Mouse (Mus musculus): ENCODE data around the gene Elf2. TPM values are rescaled to one million over a fixed set of nuclear protein-coding genes. Genes with fewer than 3 reads are reported as not detected.
"Not testable (repeated sequence)": the region's sequence is repeated elsewhere in the genome, so short reads cannot be mapped to it uniquely, and the experiment has no call there.

Gene Elf2
- polyA plus RNA-seq, 1 experiment from 2014 or later = 47.4 TPM

DNA sequence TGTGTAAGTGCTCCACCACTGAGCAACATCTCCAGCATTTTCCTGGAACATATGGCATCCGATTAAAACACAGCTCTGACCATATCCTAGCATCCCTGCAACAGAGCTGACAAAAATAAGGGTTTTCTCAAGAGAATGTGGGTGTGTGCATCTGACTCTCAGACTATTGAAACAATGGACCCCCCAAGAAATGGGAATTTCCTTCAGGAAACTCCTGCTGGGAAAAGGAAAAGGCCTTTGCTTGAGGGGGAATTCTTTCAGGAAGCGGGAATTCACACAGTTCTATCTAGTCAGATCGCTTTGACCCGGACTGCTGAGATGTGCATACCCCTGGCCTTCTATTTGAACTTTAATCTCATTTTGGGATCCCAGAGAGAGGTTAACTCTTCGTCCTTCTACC is 116.9 kb downstream of the Elf2 start:
- Histone ChIP-seq H3K4me2 (peak overlapping the region; percentile 56; the same call in 1 of the 2 replicates), H3K27ac (ENCODE audit: low read depth, low read length) (no peak overlapping the region), H3K4me1 (ENCODE audit: control insufficient read depth, insufficient read depth, low read length) (peaks cover 4% of the 10 kb centered on the region; the same call in 1 of the 2 replicates), H3K27me3 (ENCODE audit: control insufficient read depth, insufficient read depth, low read length) (no peaks in the 10 kb centered on the region), H3K9me3 (ENCODE audit: control insufficient read depth, low read length) (no peaks in the 10 kb centered on the region), H3K4me3 (ENCODE audit: low read depth, low read length) (no peak overlapping the region), H3K9ac (ENCODE audit: low read length) (no peak overlapping the region), H3K36me3 (ENCODE audit: control insufficient read depth, insufficient read depth, low read length) (no peaks in the 10 kb centered on the region)
- 18% methylated on average over 5 of the region's 5 CpGs for WGBS
- ATAC-seq (ENCODE audit: low FRiP score) (no peak), DNase-seq (ENCODE audit: low spot score, missing footprints) (no peak)

DNA sequence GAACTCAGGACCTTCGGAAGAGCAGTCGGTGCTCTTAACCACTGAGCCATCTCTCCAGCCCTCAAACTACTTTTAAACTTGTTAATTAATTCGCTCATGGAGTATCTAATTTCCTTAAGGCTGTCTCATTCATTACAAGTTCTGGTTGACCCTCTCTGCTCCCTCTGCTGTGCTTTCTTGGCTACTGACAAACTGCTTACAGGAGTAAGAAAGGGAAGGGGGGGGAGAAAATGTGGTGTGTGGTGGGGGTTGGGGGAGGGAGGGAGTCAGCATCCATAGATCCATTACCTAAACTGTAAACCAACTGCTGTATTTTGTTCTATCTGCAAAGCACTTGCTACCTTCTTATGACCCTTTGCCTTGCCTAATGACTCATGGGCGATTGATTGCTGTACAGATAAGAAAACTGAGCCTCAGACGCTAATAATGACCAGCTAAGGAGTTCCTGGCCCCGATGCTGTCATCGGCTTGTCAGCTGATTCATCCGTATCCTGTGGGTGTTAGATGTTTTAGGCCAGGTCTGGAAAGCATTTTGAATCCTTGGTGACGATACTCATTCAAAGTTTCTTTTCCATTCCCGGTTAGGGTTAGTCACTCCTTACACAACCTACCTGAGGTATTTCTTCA is 117.5 kb downstream of the Elf2 start:
- Histone ChIP-seq H3K36me3 (ENCODE audit: control insufficient read depth, insufficient read depth, low read length) (no peaks in the 10 kb centered on the region), H3K4me1 (ENCODE audit: control insufficient read depth, insufficient read depth, low read length) (peaks cover 4% of the 10 kb centered on the region; the same call in 1 of the 2 replicates), H3K9me3 (ENCODE audit: control insufficient read depth, low read length) (no peaks in the 10 kb centered on the region), H3K27ac (ENCODE audit: low read depth, low read length) (no peak overlapping the region), H3K4me2 (no peak overlapping the region), H3K9ac (ENCODE audit: low read length) (no peak overlapping the region), H3K27me3 (ENCODE audit: control insufficient read depth, insufficient read depth, low read length) (no peaks in the 10 kb centered on the region), H3K4me3 (ENCODE audit: low read depth, low read length) (no peak overlapping the region)
- ATAC-seq (ENCODE audit: low FRiP score) = no peak
- DNase-seq (ENCODE audit: low spot score, missing footprints) = no peak
- 64% methylated on average over 10 of the region's 10 CpGs for WGBS

DNA sequence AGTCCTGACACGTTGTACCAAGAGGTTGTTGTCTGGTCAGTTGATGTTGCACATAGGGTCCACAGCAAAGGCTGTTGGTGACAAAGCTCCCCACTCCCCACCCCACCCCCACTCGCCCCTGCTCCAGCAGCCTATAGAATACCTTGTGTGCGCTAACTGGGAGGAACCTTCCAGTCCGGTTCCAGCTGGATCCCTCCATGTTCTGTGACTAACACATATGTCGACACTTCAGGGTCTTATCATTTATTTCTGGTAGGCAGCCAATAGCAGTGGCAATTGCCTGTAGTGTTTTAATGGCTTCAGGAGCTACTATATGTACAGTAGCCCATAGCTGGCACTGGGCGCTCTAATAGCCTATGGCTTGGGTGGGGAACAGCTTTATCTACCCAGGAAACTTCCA is 118.2 kb downstream of the Elf2 start:
- Histone ChIP-seq H3K4me1 (ENCODE audit: control insufficient read depth, insufficient read depth, low read length) (peaks cover 4% of the 10 kb centered on the region; the same call in 1 of the 2 replicates), H3K36me3 (ENCODE audit: control insufficient read depth, insufficient read depth, low read length) (no peaks in the 10 kb centered on the region), H3K4me2 (no peak overlapping the region), H3K27ac (ENCODE audit: low read depth, low read length) (no peak overlapping the region), H3K4me3 (ENCODE audit: low read depth, low read length) (no peak overlapping the region), H3K27me3 (ENCODE audit: control insufficient read depth, insufficient read depth, low read length) (no peaks in the 10 kb centered on the region), H3K9ac (ENCODE audit: low read length) (no peak overlapping the region), H3K9me3 (ENCODE audit: control insufficient read depth, low read length) (no peaks in the 10 kb centered on the region)
- 90% methylated on average over 6 of the region's 6 CpGs for WGBS
- DNase-seq (ENCODE audit: low spot score, missing footprints) (no peak), ATAC-seq (ENCODE audit: low FRiP score) (no peak)

DNA sequence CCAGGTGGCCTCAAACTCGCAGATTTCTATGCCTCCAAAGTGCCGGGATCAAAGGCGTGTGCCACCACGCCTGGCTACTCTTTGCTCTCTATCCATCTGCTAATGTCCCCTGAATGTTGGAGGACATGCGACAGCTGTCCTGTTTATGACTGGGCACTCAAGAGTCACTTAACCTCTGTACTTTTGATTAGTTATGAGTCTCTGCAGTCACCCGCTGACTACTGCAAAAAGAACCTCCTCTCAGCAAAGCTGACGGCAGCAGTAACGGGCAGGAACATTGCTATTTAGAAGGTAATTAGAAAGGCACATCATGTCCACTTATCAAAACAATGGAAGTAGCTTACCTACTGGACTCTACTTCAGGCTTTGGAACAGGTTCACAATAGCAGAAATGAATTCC is 118.6 kb downstream of the Elf2 start:
- no peaks in the 10 kb centered on the region for H3K27me3 ChIP-seq (ENCODE audit: control insufficient read depth, insufficient read depth, low read length)
- DNase-seq (ENCODE audit: low spot score, missing footprints) = no peak
- no peak for ATAC-seq (ENCODE audit: low FRiP score)
- H3K4me3 ChIP-seq (ENCODE audit: low read depth, low read length) = no peak overlapping the region
- no peak overlapping the region for H3K27ac ChIP-seq (ENCODE audit: low read depth, low read length)
- H3K9me3 ChIP-seq (ENCODE audit: control insufficient read depth, low read length) = no peaks in the 10 kb centered on the region
- no peak overlapping the region for H3K4me2 ChIP-seq
- no peaks in the 10 kb centered on the region for H3K36me3 ChIP-seq (ENCODE audit: control insufficient read depth, insufficient read depth, low read length)
- WGBS = 85% methylated on average over 8 of the region's 8 CpGs
- H3K9ac ChIP-seq (ENCODE audit: low read length) = no peak overlapping the region
- H3K4me1 ChIP-seq (ENCODE audit: control insufficient read depth, insufficient read depth, low read length) = peaks cover 4% of the 10 kb centered on the region; the same call in 1 of the 2 replicates

DNA sequence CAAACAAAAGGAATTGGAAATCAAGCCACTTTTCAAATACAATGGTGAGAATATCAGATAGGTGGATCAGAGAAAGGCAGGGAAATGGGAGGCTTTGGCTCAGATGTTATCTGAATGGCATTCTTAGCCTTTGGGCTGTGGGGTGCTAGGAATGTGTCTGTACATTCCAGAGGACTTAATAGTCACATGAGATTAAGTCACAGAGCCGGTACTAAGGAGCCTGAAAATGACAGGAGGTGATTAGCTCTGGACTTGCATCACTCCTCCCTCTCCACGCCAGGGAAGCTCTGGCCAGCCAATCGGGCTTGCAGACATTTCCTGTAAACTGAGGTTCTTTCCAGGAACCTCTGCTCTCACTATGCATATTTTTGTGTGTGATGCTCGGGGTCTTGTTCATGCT is 119.6 kb downstream of the Elf2 start:
- WGBS = 42% methylated on average over 4 of the region's 4 CpGs
- DNase-seq (ENCODE audit: low spot score, missing footprints) (no peak), ATAC-seq (ENCODE audit: low FRiP score) (no peak)
- Histone ChIP-seq H3K9ac (ENCODE audit: low read length) (no peak overlapping the region), H3K27me3 (ENCODE audit: control insufficient read depth, insufficient read depth, low read length) (no peaks in the 10 kb centered on the region), H3K27ac (ENCODE audit: low read depth, low read length) (no peak overlapping the region), H3K36me3 (ENCODE audit: control insufficient read depth, insufficient read depth, low read length) (no peaks in the 10 kb centered on the region), H3K4me2 (no peak overlapping the region), H3K4me1 (ENCODE audit: control insufficient read depth, insufficient read depth, low read length) (peaks cover 4% of the 10 kb centered on the region; the same call in 1 of the 2 replicates), H3K9me3 (ENCODE audit: control insufficient read depth, low read length) (no peaks in the 10 kb centered on the region), H3K4me3 (ENCODE audit: low read depth, low read length) (no peak overlapping the region)

DNA sequence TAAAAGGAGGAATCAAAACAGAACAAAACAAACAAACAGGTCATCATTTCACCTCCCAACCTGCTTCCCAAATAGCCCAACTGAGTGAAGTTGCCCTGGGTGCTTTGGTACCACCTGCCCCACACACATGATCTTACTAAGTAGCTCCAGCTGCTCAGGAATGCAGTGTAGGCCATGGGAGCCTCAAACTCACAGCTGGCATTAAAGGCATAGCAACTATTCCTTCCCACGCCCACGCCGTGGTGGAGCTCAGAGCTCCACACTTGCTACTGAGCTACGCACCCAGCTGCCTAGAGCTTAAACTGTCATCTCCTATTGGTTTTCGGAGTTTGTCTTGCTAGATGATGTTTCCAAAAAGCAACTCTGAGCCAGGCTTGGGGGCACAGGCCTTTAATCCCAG is 121.2 kb downstream of the Elf2 start:
- H3K9ac ChIP-seq (ENCODE audit: low read length) = no peak overlapping the region
- 88% methylated on average over 5 of the region's 5 CpGs for WGBS
- no peaks in the 10 kb centered on the region for H3K27me3 ChIP-seq (ENCODE audit: control insufficient read depth, insufficient read depth, low read length)
- no peak overlapping the region for H3K27ac ChIP-seq (ENCODE audit: low read depth, low read length)
- DNase-seq (ENCODE audit: low spot score, missing footprints) (no peak), ATAC-seq (ENCODE audit: low FRiP score) (no peak)
- no peaks in the 10 kb centered on the region for H3K36me3 ChIP-seq (ENCODE audit: control insufficient read depth, insufficient read depth, low read length)
- peaks cover 4% of the 10 kb centered on the region; the same call in 1 of the 2 replicates for H3K4me1 ChIP-seq (ENCODE audit: control insufficient read depth, insufficient read depth, low read length)
- H3K4me3 ChIP-seq (ENCODE audit: low read depth, low read length) = no peak overlapping the region
- H3K9me3 ChIP-seq (ENCODE audit: control insufficient read depth, low read length) = no peaks in the 10 kb centered on the region
- no peak overlapping the region for H3K4me2 ChIP-seq

DNA sequence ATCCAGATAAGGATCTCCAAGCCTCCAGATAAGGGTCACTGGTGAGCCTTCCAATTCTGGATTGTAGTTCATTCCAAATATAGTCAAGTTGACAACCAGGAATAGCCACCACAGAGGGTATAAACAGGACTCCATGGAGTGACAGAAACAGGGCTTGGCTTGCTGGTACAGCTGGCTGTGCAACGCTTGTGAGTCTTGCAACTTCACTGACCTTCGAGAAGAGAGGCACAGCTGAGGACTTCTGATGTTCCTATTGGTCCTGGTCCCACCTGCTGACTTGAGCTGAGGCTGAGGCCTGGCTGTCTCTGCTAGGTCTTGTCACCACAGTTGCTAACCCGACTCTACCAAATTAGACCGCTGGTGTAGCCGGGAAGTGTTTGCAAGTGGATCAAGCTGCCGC is 122.1 kb downstream of the Elf2 start:
- H3K4me1 ChIP-seq (ENCODE audit: control insufficient read depth, insufficient read depth, low read length); H3K9me3 ChIP-seq (ENCODE audit: control insufficient read depth, low read length); H3K4me3 ChIP-seq (ENCODE audit: low read depth, low read length); H3K4me2 ChIP-seq; H3K9ac ChIP-seq (ENCODE audit: low read length); H3K36me3 ChIP-seq (ENCODE audit: control insufficient read depth, insufficient read depth, low read length); H3K27ac ChIP-seq (ENCODE audit: low read depth, low read length); H3K27me3 ChIP-seq (ENCODE audit: control insufficient read depth, insufficient read depth, low read length); ATAC-seq (ENCODE audit: low FRiP score); DNase-seq (ENCODE audit: low spot score, missing footprints): not testable (repeated sequence)
- 91% methylated on average over 6 of the region's 6 CpGs for WGBS

GRCm38 (mm10) chr3:51216351-51216750 is 124.1 kb downstream of the Elf2 start:
- H3K4me1 ChIP-seq (ENCODE audit: control insufficient read depth, insufficient read depth, low read length); H3K27me3 ChIP-seq (ENCODE audit: control insufficient read depth, insufficient read depth, low read length); H3K27ac ChIP-seq (ENCODE audit: low read depth, low read length); H3K4me3 ChIP-seq (ENCODE audit: low read depth, low read length); H3K9ac ChIP-seq (ENCODE audit: low read length); H3K9me3 ChIP-seq (ENCODE audit: control insufficient read depth, low read length); ATAC-seq (ENCODE audit: low FRiP score); H3K4me2 ChIP-seq; H3K36me3 ChIP-seq (ENCODE audit: control insufficient read depth, insufficient read depth, low read length); DNase-seq (ENCODE audit: low spot score, missing footprints): not testable (repeated sequence)
- WGBS = 77% methylated on average over 5 of the region's 10 CpGs

DNA sequence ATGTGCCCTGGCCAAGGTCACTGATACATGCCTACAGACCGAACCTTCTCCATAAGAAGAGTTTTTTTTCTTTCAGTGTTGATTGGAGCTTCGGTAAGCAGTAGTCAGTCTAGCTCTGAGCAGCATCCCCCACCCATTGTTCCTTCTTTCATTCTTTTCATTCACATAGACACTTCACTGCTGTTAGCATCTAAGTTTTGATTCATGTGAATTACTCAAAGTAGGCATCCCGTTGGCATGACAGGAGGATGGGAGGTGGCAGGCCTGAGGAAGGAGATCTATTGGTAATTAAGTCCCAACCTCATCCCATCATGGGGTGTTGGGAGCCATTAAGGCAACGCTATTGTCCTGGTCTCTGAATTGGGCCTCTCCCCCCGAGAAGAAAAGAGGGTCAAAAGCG is 124.8 kb downstream of the Elf2 start:
- Histone ChIP-seq H3K27ac (ENCODE audit: low read depth, low read length) (no peak overlapping the region), H3K4me3 (ENCODE audit: low read depth, low read length) (no peak overlapping the region), H3K9ac (ENCODE audit: low read length) (no peak overlapping the region), H3K36me3 (ENCODE audit: control insufficient read depth, insufficient read depth, low read length) (no peaks in the 10 kb centered on the region), H3K27me3 (ENCODE audit: control insufficient read depth, insufficient read depth, low read length) (no peaks in the 10 kb centered on the region), H3K9me3 (ENCODE audit: control insufficient read depth, low read length) (no peaks in the 10 kb centered on the region), H3K4me2 (no peak overlapping the region), H3K4me1 (ENCODE audit: control insufficient read depth, insufficient read depth, low read length) (no peaks in the 10 kb centered on the region)
- DNase-seq (ENCODE audit: low spot score, missing footprints) (no peak), ATAC-seq (ENCODE audit: low FRiP score) (no peak)
- WGBS = 91% methylated on average over 6 of the region's 6 CpGs

Data from midbrain, embryonic 11.5 days (tissue).